Mouse (Mus musculus): Measurements from ENCODE around the gene Nme1. TPM values are rescaled to one million over a fixed set of nuclear protein-coding genes. Genes with fewer than 3 reads are reported as not detected.

Gene Nme1
- polyA plus RNA-seq, 1 experiment from 2014 or later = 188 TPM

DNA sequence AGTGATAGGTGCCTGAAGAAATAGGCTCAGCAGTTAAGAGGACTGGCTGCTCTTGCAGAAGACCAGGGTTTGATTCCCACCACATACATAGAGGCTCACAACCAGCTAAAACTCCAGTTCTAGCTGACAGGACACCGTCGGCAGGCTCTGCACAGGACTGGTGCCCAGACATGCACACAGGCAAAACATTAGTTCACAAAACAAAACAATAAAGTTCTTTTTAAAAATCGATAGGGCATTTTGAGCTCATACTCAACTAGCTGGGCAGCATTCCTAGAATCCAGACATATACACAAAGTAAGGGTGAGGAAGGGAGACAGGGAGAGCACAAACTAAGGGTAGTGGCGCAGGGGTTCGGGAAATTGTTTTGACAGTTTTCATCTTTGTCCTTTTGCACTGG, 26.2 kb upstream of the Nme1 start:
- no peaks in the 10 kb centered on the region for H3K27me3 ChIP-seq (ENCODE audit: control insufficient read depth, insufficient read depth, low read length)
- H3K4me2 ChIP-seq (ENCODE audit: low read depth, low read length) = 0 out of 2 replicates have a peak overlapping the region, but pooled peaks have one; percentile 59
- peak overlapping the region; percentile 88 for H3K9ac ChIP-seq (replicated peaks; ENCODE audit: low read length)
- peaks cover 4% of the 10 kb centered on the region; the same call in 1 of the 2 replicates for H3K4me1 ChIP-seq (ENCODE audit: control insufficient read depth, insufficient read depth, low read length)
- ATAC-seq (replicated peaks; ENCODE audit: insufficient number of reproducible peaks, low FRiP score, low TSS enrichment, low read depth) = no peak
- H3K4me3 ChIP-seq (ENCODE audit: low read depth, low read length) = peak overlapping the region; percentile 98
- no peak for DNase-seq (ENCODE audit: low spot score)
- H3K27ac ChIP-seq (replicated peaks; ENCODE audit: low read depth, low read length) = no peak overlapping the region
- whole genome bisulfite sequencing = 75% methylated on average over 5 of the region's 5 CpGs
- no peaks in the 10 kb centered on the region for H3K36me3 ChIP-seq (replicated peaks; ENCODE audit: control insufficient read depth, insufficient read depth, low read depth, low read length)
- H3K9me3 ChIP-seq (replicated peaks; ENCODE audit: control insufficient read depth, low read length) = no peaks in the 10 kb centered on the region

DNA sequence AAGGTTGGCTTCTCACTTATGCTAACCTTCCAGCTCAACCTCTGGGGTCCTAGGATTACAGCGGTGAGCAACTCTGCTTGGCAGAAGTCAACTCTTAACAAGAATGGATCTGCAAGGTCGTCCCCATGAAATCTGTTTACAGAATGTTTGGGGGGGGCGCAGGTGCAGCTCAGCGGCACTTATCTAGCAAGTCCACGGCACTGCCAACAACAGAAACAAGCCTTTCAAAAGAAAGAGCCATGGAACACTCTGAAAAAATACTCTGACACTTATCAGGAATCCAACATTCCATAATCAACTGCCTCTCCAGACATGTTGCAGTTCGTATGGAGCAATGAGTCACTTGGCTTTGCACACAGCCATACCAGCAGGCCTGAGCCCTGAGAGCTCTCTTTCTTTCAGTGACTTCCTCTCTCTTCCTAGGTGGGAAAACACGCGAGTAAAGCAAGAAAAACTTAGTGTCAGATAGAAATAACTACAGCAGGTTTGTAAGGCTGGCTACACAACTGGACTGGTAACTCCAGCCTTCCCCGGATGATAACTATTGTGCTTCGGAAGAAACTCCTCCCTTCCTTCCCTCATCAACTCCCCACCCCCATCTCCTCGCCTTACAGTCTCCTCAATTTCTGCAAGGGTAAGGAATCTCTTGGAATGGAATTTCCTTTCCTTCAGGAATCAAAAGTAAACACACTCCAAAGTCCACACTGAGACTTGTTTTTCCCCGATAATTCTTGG, 20.2 kb upstream of the Nme1 start:
- Histone ChIP-seq H3K9ac (replicated peaks; ENCODE audit: low read length) (no peak overlapping the region), H3K4me2 (ENCODE audit: low read depth, low read length) (no peak overlapping the region), H3K4me3 (ENCODE audit: low read depth, low read length) (no peak overlapping the region), H3K9me3 (replicated peaks; ENCODE audit: control insufficient read depth, low read length) (no peaks in the 10 kb centered on the region), H3K27me3 (ENCODE audit: control insufficient read depth, insufficient read depth, low read length) (no peaks in the 10 kb centered on the region), H3K36me3 (replicated peaks; ENCODE audit: control insufficient read depth, insufficient read depth, low read depth, low read length) (no peaks in the 10 kb centered on the region), H3K27ac (replicated peaks; ENCODE audit: low read depth, low read length) (no peak overlapping the region), H3K4me1 (ENCODE audit: control insufficient read depth, insufficient read depth, low read length) (no peaks in the 10 kb centered on the region)
- WGBS = 64% methylated on average over 12 of the region's 12 CpGs
- ATAC-seq (replicated peaks; ENCODE audit: insufficient number of reproducible peaks, low FRiP score, low TSS enrichment, low read depth) (no peak), DNase-seq (ENCODE audit: low spot score) (no peak)

DNA sequence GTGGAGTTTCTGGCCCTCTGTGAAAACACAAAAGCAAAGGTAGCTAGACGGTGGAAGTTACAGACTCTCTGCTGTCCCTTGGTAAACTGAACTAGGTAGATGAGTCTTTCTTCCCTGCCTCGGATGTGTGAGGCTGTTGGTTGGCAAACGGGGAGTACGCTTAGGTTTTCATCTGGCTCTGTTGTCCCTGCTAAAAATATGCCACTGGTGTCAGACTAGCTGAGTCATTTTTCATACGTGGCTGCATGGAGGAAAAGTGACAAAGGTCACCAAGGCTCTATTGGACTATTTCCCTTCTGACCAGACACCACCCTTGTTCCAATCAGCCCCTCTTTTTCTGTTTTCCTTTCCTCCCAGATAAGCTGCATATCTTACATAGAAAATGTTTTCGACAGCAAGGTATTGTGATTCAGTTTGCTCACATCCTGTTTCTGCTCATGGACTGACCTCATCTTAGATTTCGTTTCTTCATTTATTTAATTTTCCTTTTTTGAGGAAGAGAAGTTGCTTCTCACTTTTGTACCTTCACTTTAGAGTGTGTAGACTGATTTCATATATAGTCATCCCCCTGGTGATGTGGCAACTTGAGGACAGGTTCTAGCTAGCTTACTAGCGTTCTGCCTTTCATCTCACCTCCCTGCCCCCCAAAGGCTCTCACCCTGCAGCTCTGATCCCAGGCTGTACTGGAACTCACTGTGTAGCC, 19.5 kb upstream of the Nme1 start:
- H3K27ac ChIP-seq (replicated peaks; ENCODE audit: low read depth, low read length) = no peak overlapping the region

DNA sequence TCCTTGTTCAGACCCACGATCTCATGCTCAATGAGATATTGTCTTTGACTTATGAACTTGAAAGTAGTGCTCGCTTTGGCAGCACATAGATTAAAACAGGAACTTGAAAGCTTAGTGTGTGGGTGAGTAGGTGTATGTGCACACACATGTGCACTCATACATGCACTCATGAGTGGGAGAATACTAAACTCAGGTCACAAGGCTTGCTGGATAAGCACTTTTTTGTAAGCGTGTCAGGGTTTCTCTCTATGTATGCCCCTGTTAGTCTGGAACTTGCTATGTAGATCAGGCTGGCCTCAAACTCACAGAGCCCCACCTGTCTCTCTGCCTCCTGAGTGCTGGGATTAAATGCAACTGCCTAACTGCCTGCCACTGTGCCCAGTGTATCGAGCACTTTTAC, 18.7 kb upstream of the Nme1 start:
- H3K4me3 ChIP-seq (ENCODE audit: low read depth, low read length) = no peak overlapping the region
- DNase-seq (ENCODE audit: low spot score) (no peak), ATAC-seq (replicated peaks; ENCODE audit: insufficient number of reproducible peaks, low FRiP score, low TSS enrichment, low read depth) (no peak)
- H3K9ac ChIP-seq (replicated peaks; ENCODE audit: low read length) = no peak overlapping the region
- no peaks in the 10 kb centered on the region for H3K4me1 ChIP-seq (ENCODE audit: control insufficient read depth, insufficient read depth, low read length)
- WGBS = 87% methylated on average over 4 of the region's 4 CpGs
- no peak overlapping the region for H3K4me2 ChIP-seq (ENCODE audit: low read depth, low read length)
- no peak overlapping the region for H3K27ac ChIP-seq (replicated peaks; ENCODE audit: low read depth, low read length)
- H3K27me3 ChIP-seq (ENCODE audit: control insufficient read depth, insufficient read depth, low read length) = no peaks in the 10 kb centered on the region
- no peaks in the 10 kb centered on the region for H3K9me3 ChIP-seq (replicated peaks; ENCODE audit: control insufficient read depth, low read length)
- H3K36me3 ChIP-seq (replicated peaks; ENCODE audit: control insufficient read depth, insufficient read depth, low read depth, low read length) = no peaks in the 10 kb centered on the region

More for the DNA sequence above, 19.5 kb upstream of the Nme1 start:
- no peak for DNase-seq (ENCODE audit: low spot score)
- Histone ChIP-seq H3K4me3 (ENCODE audit: low read depth, low read length) (no peak overlapping the region), H3K4me1 (ENCODE audit: control insufficient read depth, insufficient read depth, low read length) (no peaks in the 10 kb centered on the region), H3K4me2 (ENCODE audit: low read depth, low read length) (no peak overlapping the region), H3K36me3 (replicated peaks; ENCODE audit: control insufficient read depth, insufficient read depth, low read depth, low read length) (no peaks in the 10 kb centered on the region), H3K9ac (replicated peaks; ENCODE audit: low read length) (no peak overlapping the region), H3K27me3 (ENCODE audit: control insufficient read depth, insufficient read depth, low read length) (no peaks in the 10 kb centered on the region), H3K9me3 (replicated peaks; ENCODE audit: control insufficient read depth, low read length) (no peaks in the 10 kb centered on the region)
- ATAC-seq (replicated peaks; ENCODE audit: insufficient number of reproducible peaks, low FRiP score, low TSS enrichment, low read depth) = no peak
- 72% methylated on average over 8 of the region's 8 CpGs for WGBS

DNA sequence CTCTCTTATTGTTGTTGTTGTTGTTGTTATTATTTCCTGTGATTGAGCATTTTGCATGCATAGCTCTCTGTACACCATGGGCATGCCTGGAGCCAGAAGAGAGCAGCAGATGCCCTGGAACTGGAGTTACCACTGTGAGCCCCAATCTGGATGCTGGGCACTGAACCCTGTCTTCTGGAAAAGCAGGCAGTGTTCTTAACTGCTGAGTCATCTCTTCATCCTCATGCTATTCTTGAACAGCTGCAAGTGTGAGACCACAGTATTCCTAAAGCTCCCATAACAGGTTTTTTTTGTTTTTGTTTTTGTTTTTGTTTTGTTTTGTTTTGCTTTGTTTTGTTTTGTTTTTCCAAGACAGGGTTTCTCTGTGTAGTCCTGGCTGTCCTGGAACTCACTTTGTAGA, 18.0 kb upstream of the Nme1 start:
- Histone ChIP-seq H3K4me3 (ENCODE audit: low read depth, low read length) (no peak overlapping the region), H3K9ac (replicated peaks; ENCODE audit: low read length) (no peak overlapping the region), H3K36me3 (replicated peaks; ENCODE audit: control insufficient read depth, insufficient read depth, low read depth, low read length) (no peaks in the 10 kb centered on the region), H3K27ac (replicated peaks; ENCODE audit: low read depth, low read length) (no peak overlapping the region), H3K4me1 (ENCODE audit: control insufficient read depth, insufficient read depth, low read length) (no peaks in the 10 kb centered on the region), H3K9me3 (replicated peaks; ENCODE audit: control insufficient read depth, low read length) (no peaks in the 10 kb centered on the region), H3K27me3 (ENCODE audit: control insufficient read depth, insufficient read depth, low read length) (no peaks in the 10 kb centered on the region), H3K4me2 (ENCODE audit: low read depth, low read length) (no peak overlapping the region)
- ATAC-seq (replicated peaks; ENCODE audit: insufficient number of reproducible peaks, low FRiP score, low TSS enrichment, low read depth) (no peak), DNase-seq (ENCODE audit: low spot score) (no peak)

DNA sequence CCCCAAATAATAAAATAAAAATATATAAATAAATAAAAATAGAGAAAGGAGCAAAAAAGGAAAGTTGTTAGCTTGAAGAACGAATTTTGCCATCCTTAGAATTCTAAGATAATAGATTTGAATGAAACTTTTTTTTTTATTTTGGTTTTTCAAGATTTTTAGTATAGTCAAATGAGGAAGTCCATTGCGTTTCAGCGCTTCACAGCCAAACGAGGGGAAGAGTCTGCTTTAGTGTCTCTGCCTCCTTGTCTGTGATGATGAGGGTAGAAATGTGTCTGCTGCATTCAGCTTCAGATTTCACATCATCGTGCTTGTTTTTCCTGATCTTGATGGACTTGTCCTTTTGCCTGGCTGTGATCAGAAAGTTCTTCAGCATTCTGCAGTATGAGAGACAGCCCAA, 16.9 kb upstream of the Nme1 start:
- Histone ChIP-seq H3K4me1 (ENCODE audit: control insufficient read depth, insufficient read depth, low read length) (no peaks in the 10 kb centered on the region), H3K27ac (replicated peaks; ENCODE audit: low read depth, low read length) (no peak overlapping the region), H3K9me3 (replicated peaks; ENCODE audit: control insufficient read depth, low read length) (no peaks in the 10 kb centered on the region), H3K36me3 (replicated peaks; ENCODE audit: control insufficient read depth, insufficient read depth, low read depth, low read length) (no peaks in the 10 kb centered on the region), H3K4me2 (ENCODE audit: low read depth, low read length) (no peak overlapping the region), H3K4me3 (ENCODE audit: low read depth, low read length) (no peak overlapping the region), H3K9ac (replicated peaks; ENCODE audit: low read length) (no peak overlapping the region), H3K27me3 (ENCODE audit: control insufficient read depth, insufficient read depth, low read length) (no peaks in the 10 kb centered on the region)
- WGBS = 83% methylated on average over 5 of the region's 5 CpGs
- DNase-seq (ENCODE audit: low spot score) = no peak
- ATAC-seq (replicated peaks; ENCODE audit: insufficient number of reproducible peaks, low FRiP score, low TSS enrichment, low read depth) = no peak

DNA sequence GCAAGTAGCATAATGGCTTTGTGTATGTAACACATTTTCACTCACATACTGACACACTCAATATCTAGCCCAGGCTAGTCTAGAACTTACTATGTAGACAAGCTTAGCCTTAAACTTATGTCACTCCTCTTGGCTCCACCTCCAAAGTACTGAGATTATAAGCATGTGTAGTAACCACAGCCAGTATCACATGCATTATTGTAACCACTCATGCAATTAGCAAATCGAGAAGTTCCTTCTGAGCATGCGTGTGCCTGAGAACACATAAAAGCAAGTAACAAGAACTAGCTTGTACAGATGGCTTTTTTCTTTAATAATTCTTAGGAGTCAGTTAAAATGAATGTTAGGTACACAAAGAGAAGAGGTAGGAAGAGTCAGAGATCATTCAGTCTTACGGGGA, 16.3 kb upstream of the Nme1 start:
- Histone ChIP-seq H3K27me3 (ENCODE audit: control insufficient read depth, insufficient read depth, low read length) (no peaks in the 10 kb centered on the region), H3K9me3 (replicated peaks; ENCODE audit: control insufficient read depth, low read length) (no peaks in the 10 kb centered on the region), H3K4me3 (ENCODE audit: low read depth, low read length) (no peak overlapping the region), H3K4me2 (ENCODE audit: low read depth, low read length) (no peak overlapping the region), H3K27ac (replicated peaks; ENCODE audit: low read depth, low read length) (no peak overlapping the region), H3K36me3 (replicated peaks; ENCODE audit: control insufficient read depth, insufficient read depth, low read depth, low read length) (no peaks in the 10 kb centered on the region), H3K9ac (replicated peaks; ENCODE audit: low read length) (no peak overlapping the region), H3K4me1 (ENCODE audit: control insufficient read depth, insufficient read depth, low read length) (no peaks in the 10 kb centered on the region)
- ATAC-seq (replicated peaks; ENCODE audit: insufficient number of reproducible peaks, low FRiP score, low TSS enrichment, low read depth) = no peak
- WGBS = 91% methylated on average over 3 of the region's 3 CpGs
- no peak for DNase-seq (ENCODE audit: low spot score)

DNA sequence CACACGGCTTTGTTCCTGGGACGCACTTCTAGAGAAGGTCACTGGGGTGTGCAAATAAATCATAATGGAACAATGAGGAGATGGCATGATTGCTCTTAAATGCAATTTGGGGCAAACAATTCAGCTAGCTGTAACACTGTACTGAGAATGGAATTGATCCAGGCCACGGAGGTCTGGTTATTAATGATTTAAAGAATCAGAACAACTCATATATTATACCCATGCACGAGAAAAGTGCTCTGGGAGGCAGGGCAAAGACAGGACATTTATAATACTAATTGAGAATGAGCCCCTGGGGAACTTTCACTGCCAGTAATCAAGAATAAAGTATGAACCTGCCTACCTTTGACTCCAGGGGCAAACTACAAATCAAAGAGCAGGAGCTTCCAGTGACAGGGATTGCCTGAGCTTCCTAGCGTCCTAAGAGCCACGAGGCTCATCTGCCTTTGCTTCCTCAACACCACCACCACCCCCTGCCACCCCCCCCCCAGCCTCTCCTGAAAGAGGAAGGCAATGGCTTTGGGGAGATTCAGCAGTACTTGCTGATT, 11.3 kb upstream of the Nme1 start:
- 54% methylated on average over 6 of the region's 6 CpGs for WGBS

More for the DNA sequence above, 11.3 kb upstream of the Nme1 start:
- Histone ChIP-seq H3K27ac (replicated peaks; ENCODE audit: low read depth, low read length) (no peak overlapping the region), H3K4me2 (ENCODE audit: low read depth, low read length) (no peak overlapping the region), H3K9ac (replicated peaks; ENCODE audit: low read length) (no peak overlapping the region), H3K4me1 (ENCODE audit: control insufficient read depth, insufficient read depth, low read length) (no peaks in the 10 kb centered on the region), H3K36me3 (replicated peaks; ENCODE audit: control insufficient read depth, insufficient read depth, low read depth, low read length) (no peaks in the 10 kb centered on the region), H3K9me3 (replicated peaks; ENCODE audit: control insufficient read depth, low read length) (no peaks in the 10 kb centered on the region), H3K4me3 (ENCODE audit: low read depth, low read length) (no peak overlapping the region), H3K27me3 (ENCODE audit: control insufficient read depth, insufficient read depth, low read length) (no peaks in the 10 kb centered on the region)
- DNase-seq (ENCODE audit: low spot score) (no peak), ATAC-seq (replicated peaks; ENCODE audit: insufficient number of reproducible peaks, low FRiP score, low TSS enrichment, low read depth) (no peak)

Data from embryonic facial prominence, embryonic 11.5 days (tissue).